Mouse (Mus musculus) Patski (cell line): ENCODE data around the gene Robo1. TPM values are rescaled to one million over a fixed set of nuclear protein-coding genes. Genes with fewer than 3 reads are reported as not detected.

Source experiments
- ATAC-seq: fragments of 100-300 bp; one replicate; pipeline ENCODE4 v1.8.0; 2021
- CTCF ChIA-PET: fragments of 350-600 bp; sonication (Branson Sonifier 250); formaldehyde crosslinking; loops from one replicate; lab custom pipeline; 2022; ENCODE audit warnings: inconsistent platforms; lab: Charles Lee
- POLR2A ChIA-PET: fragments of 350-600 bp; sonication (Branson Sonifier 250); formaldehyde crosslinking; loops from one replicate; lab custom pipeline; 2022; ENCODE audit warnings: antibody characterized with exemption, inconsistent platforms; lab: Charles Lee
- DNase-seq: peaks from one replicate; pipeline ENCODE4 v3.0.0-alpha.2; 2011; ENCODE audit warnings: low read depth, low spot score
- H3K27me3 ChIP-seq: fragments of 371-371 bp; one replicate; pipeline ENCODE4 v1.5.1; 2021
- CTCF ChIP-seq: fragments of 100-300 bp; IDR thresholded peaks from one replicate; pipeline ENCODE4 v1.5.1; 2021
- in situ Hi-C: fragments of 300-500 bp; cut with MboI; formaldehyde crosslinking; loops from 3 replicates; pipeline ENCODE4 v1.11.1; 2018; ENCODE audit warnings: low pct_unique_long_range_greater_than_20kb, mixed read lengths
- polyA plus RNA-seq: library from polyadenylated mRNA; unstranded; gene quantifications from one replicate; pipeline ENCODE4 v1.2.3, GENCODE M21; 2021

Gene Robo1
- polyA plus RNA-seq, 1 experiment from 2014 or later = not detected

- ChIA-PET POLR2A (no interaction called here), CTCF (no interaction called here)
- ATAC-seq = no peak
- no peak for TF ChIP-seq CTCF
- in situ Hi-C loops = no loop called here
- H3K27me3 ChIP-seq = no peaks in the 10 kb centered on the region
- no peak for DNase-seq
These were observed 754.4 kb downstream of the Robo1 start for GRCm38 (mm10) chr16:73062461-73062860.

GRCm38 (mm10) chr16:73067782-73068181 lies 759.7 kb downstream of the Robo1 start:
- ATAC-seq (no peak), DNase-seq (no peak)
- no peaks in the 10 kb centered on the region for H3K27me3 ChIP-seq
- CTCF ChIA-PET = no interaction called here
- in situ Hi-C loops = no loop called here
- no peak for TF ChIP-seq CTCF
- POLR2A ChIA-PET = no interaction called here

- CTCF ChIA-PET = no interaction called here
- TF ChIP-seq CTCF = no peak
- no peak for ATAC-seq
- DNase-seq = no peak
- in situ Hi-C loops = no loop called here
- H3K27me3 ChIP-seq = no peaks in the 10 kb centered on the region
- POLR2A ChIA-PET = no interaction called here
These were observed 763.9 kb downstream of the Robo1 start for GRCm38 (mm10) chr16:73072047-73072446.

- in situ Hi-C loops = no loop called here
- no peak for ATAC-seq
- H3K27me3 ChIP-seq = no peaks in the 10 kb centered on the region
- POLR2A ChIA-PET = no interaction called here
- DNase-seq = no peak
- CTCF ChIA-PET = no interaction called here
- no peak for TF ChIP-seq CTCF
These were observed 764.8 kb downstream of the Robo1 start for GRCm38 (mm10) chr16:73072883-73073282.

- POLR2A ChIA-PET = no interaction called here
- CTCF ChIA-PET = no interaction called here
- H3K27me3 ChIP-seq = no peaks in the 10 kb centered on the region
- DNase-seq (no peak), ATAC-seq (no peak)
- in situ Hi-C loops = no loop called here
- no peak for TF ChIP-seq CTCF
These were observed 774.3 kb downstream of the Robo1 start for GRCm38 (mm10) chr16:73082420-73082819.

GRCm38 (mm10) chr16:73083077-73083476 lies 775.0 kb downstream of the Robo1 start:
- ATAC-seq (no peak), DNase-seq (no peak)
- ChIA-PET CTCF (no interaction called here), POLR2A (no interaction called here)
- in situ Hi-C loops = no loop called here
- no peak for TF ChIP-seq CTCF
- no peaks in the 10 kb centered on the region for H3K27me3 ChIP-seq
